Mouse (Mus musculus): ENCODE results near the gene Cd79a.

DNA sequence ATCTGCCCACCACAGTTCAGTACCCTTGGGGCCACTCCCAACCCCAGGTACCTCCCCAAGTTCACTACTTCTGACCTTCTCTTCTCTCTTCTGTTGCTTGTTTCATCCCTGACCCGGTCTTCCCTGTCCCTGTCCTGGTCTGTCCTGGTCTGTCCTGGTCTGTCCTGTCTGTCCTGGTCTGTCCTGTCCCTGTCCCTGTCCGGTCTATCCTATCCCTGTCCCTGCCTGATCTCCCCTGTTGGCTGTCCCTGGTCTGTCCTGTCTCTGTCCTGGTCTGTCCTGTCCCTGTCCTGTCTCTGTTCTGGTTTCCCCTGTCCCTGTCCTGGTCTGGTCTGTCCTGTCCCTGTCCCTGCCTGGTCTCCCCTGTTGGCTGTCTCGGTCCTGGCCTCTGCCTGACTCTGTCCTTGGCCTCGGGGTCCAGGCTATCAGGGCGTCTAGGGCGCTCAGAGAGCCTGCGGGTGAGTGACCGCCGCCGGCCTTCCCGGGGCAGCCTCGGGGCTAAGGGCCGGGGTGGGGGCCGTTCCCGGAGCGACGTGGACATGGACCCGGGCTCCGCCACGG, 21.7 kb downstream of the Cd79a start:
- TF ChIP-seq CTCF (IDR thresholded peaks at IDR 0.05; ENCODE audit: low read depth) (no peak), EP300 (IDR thresholded peaks at IDR 0.05; ENCODE audit: low read depth) (no peak)
